Mouse (Mus musculus) spleen, adult 12 weeks (tissue): Measurements from ENCODE around the gene Arhgap24.
"Not testable (repeated sequence)": the region's sequence is repeated elsewhere in the genome, so short reads cannot be mapped to it uniquely, and the experiment has no call there.

ENCODE experiments used
- DNase-seq: peaks from one replicate; pipeline ENCODE4 v3.0.0; 2022; ENCODE audit warnings: low spot score

Gene Arhgap24

DNA sequence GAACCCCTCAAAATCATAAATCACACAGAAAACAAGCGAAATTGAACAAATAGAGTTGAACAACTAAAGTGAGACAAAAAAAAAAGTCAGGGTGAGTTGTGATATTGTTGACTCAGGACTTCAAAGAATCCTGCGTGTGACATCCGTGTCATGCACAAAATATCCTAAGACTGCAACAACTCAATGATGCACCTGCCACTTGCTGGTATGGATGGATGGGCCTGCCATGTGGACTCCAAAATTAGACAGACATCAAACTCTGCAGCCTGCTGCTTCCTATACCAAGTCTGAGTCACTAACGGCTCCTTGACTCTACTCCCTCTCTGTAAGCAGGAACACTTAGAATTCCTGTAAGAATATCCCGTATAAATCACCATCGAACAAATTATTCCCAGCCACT is 321.6 kb downstream of the Arhgap24 start:
- DNase-seq: no peak

GRCm38 (mm10) chr5:102803675-102804074 is 322.5 kb downstream of the Arhgap24 start:
- DNase-seq: no peak

- DNase-seq: no peak
These were observed 326.3 kb downstream of the Arhgap24 start for GRCm38 (mm10) chr5:102807518-102807917.

GRCm38 (mm10) chr5:102810366-102810957 is 329.3 kb downstream of the Arhgap24 start:
- no peak for DNase-seq

DNA sequence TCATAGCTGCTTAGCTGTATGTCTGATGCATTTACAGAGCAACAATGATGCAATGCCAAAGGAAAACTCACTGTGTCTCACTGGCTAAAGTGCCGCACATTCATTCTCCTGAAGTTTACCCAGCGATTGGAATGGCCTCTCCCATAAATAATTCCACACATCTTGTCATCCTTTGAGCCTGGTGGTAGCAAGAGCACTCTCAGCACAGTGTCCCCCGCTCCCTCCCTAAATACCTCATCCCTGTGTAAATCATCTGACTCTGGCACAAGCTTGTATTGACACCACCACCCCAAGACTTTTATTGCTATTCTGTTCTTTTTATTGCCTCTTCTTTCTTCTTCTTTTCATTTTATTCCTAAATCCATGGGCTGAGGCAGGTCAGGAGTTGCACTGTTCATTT is 332.1 kb downstream of the Arhgap24 start:
- DNase-seq: no peak

DNA sequence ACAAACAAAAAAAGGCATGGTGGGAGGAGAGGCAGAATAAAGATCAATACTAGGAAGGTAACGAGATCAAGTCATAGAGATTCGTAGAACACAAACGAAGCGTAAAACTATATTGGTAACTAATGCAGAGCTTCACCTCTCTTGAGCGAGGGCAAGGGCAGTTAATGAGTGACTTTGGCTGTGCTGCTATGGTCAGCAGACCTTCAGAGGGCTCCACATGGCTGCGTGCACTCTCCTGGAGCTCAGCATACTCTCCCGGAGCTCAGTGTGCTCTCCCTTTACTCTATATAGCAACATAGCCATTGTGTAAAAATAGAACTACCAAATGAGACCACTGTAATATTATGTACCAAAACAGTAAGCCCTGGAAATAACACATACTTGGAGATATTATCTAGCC is 336.4 kb downstream of the Arhgap24 start:
- DNase-seq: no peak

DNA sequence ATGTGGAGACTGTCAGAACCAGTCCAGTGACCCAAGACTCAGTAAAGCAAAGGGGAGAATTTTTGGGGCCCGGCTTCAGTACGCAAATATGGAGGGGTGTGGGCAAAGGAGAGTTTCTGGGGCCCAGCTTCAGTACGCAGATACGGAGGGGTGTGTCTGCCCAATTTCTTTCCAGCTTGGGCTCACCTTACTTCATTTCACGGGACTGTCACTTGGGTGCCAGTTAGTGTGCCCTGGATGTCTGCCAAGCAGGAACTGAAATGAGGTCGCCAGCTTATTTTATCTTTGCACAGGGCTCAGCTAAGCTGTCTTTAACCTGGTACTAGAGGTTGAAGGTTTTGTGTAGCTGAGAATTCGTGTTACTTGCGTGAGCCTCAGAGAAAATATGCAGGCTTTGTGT is 344.3 kb downstream of the Arhgap24 start:
- DNase-seq: no peak

DNA sequence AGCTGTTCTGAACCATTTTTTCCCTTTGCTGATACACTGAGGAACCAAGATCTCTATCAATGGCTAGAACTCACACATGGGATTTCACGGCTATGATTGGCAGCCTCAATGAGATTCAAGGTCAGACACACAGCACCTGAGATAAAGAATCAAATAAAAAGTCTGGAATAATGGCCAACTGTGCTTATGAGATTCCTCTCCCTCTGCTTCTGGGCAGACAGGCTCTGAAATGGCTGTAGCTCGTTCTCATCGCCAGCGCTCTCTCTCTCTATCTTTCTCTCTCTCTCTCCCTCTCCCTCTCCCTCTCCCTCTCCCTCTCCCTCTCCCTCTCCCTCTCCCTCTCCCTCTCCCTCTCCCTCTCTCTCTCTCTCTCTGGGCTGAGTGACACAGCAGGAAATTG is 357.9 kb downstream of the Arhgap24 start:
- DNase-seq: no peak

DNA sequence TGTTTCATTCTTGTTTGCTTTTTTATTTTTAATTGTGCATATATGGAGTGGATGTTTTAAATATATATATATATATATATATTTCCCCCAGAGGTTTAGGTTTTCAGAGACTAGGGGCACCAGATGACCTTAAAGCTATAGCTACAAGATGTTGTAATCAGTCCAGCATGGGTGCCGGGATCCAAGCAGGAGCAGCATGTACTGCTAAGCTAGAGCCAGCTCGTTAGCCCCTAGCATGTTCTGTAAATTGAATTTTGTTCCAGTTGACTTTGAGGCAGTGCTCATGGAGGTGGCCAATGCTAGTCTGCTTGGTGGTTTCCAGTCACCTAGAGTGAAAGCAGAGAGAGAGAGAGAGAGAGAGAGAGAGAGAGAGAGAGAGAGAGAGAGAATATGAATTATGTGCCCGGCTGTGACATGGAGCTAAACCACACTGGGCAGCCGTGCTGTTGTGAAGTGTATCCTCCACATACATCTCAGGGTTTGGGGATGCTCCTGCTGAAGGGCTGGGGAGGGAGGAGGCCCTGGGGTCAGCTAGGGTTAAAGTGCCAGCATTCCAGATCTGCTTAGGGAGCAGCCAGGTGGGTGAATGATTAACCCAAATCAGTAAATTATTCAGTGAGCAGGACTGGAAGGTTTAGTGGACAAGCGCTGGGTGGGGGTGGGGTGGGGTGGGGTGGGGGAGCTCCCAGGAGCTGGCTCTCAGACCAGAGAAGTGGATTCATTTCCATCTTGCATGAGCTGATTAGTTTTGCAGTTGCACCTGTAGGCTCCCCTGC is 362.9 kb downstream of the Arhgap24 start:
- DNase-seq: no peak

DNA sequence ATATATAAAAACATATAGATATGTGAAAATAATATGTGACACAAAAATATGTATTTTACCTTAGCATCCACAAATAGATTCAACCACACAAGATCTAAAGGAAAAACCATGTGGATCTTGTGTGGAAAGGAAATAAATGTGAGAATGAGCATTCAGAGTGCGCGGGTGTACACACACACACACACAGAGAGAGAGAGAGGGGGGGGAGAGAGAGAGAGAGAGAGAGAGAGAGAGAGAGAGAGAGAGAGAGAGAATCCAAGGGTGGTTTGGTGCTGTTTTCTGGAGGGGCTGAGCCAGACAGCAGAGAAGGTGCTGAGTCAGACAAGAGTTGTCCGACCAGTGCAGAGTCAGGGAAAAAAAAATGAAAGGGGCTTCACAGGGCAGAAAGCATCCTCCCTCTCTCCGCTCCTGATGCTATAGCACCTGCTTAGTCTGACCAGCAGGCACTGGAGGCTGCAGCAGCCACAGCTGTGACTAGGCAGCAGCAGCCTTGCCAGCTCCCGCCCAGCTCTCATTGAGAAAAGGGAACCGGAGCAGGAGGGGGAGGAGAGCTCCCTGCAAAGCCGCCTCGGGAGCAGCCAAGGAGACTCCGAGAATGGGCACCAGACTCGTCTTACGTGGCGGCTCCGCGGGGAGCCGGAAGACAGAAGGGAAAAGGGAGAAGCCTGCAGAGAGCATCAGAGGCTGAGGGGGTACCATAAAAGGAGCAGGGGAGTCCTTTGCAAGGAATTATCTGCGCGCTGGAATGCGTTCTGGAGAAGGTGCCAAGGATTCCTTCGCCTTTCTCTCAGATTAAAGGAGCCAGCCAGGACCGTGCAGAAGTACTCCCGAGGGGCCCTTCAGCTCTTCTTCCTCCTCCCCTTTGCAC is 363.8 kb downstream of the Arhgap24 start:
- no peak for DNase-seq

DNA sequence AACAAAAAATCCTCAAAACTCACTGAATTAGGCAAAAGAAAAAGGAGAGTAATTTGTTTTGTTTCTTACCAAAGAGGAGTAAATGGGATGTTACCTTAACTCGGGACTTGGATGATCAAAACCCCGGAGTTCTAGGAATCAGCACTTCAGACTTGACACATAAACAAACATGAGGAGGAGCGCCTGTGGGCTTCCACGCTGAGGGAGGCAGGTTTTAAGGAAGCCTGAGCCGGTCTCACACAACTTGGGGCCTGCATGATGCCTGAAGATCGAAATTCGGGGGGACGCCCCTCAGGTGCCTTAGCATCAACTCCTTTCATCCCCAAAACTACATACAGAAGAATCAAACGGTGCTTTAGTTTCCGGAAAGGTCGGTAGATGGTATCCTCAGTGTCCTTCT is 364.6 kb downstream of the Arhgap24 start:
- DNase-seq: no peak

GRCm38 (mm10) chr5:102847859-102848258 is 366.7 kb downstream of the Arhgap24 start:
- no peak for DNase-seq

GRCm38 (mm10) chr5:102851761-102852160 is 370.6 kb downstream of the Arhgap24 start:
- no peak for DNase-seq

DNA sequence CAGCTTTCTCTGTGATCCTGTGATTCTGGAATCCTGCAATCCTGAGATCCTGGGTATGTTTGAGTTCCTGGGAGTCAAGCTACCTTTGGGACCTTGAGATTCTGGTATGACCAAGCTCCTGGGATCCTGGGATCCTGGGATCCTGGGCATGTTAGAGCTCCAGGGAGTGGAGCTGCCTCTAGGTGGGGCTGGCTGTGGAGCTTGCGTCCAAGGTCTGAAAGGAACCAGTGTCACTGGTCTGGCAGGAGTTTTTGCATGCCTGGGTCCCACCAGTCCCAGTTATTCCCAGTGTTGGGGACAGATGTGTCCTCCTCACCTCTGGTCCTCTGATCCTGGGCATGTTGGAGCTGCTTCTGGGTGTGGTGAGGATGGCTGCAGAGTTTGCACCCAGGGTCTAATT is 372.6 kb downstream of the Arhgap24 start:
- no peak for DNase-seq

DNA sequence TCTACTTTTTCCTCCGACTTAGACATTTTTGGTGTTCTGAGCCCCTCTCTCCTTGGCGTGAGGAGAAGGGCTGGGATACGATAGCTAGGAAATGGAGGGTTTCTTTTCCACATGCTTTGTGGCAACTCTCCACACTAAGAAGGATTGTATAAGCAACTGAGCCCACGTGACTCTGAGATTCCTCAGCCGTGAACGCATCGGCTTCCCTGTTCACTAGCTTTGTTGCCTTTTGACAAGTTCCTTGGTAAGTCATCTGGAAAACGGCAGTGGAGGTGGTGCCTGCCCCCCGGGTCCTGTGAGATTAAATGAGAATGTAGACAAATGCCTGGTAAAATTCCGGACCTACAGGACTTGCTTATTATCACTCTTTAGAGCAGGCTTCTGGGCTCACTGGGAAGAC is 374.6 kb downstream of the Arhgap24 start:
- no peak for DNase-seq

- DNase-seq: no peak
These were observed 376.9 kb downstream of the Arhgap24 start for GRCm38 (mm10) chr5:102858047-102858446.

- DNase-seq: no peak
These were observed 378.6 kb downstream of the Arhgap24 start for GRCm38 (mm10) chr5:102859749-102860148.

DNA sequence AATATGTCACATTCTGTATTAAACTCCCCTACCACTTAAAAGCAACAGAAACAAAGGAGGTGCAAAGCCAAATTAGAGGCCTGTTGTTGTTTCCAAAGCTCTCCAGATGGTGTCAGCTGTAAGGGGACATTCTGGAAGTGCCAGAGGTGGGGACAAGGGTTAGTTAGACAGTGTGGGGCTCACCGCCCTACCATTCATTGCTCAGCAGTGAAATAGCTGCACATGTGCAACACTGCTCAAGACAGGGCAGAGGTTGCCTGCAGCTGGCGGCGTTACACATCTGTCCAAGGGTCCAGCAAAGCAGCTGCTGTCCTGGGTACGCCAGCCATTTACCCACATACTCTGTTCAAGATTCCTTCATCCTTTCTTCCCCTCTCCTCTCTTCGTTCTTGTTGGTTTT is 387.0 kb downstream of the Arhgap24 start:
- no peak for DNase-seq

DNA sequence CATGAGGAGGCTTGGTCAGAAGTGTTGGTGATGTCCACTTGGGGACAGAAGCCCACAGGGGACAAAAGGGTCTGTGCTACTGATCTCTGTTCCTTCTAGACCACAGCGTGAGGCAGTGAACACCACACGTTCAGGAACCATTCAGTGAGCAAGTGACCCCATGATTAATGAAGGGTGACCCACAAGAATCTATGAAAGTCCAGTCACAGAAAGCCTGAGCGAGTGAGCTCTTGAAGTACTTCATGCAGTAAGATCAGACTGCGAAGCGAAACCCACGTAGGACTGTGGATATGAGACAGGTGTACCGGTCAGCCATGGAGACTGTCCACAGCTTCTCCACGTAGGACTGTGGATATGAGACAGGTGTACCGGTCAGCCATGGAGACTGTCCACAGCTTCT is 391.8 kb downstream of the Arhgap24 start:
- DNase-seq: not testable (repeated sequence)

- no peak for DNase-seq
These were observed 393.6 kb downstream of the Arhgap24 start for GRCm38 (mm10) chr5:102874605-102875298.

- no peak for DNase-seq
These were observed 394.4 kb downstream of the Arhgap24 start for GRCm38 (mm10) chr5:102875628-102876027.

DNA sequence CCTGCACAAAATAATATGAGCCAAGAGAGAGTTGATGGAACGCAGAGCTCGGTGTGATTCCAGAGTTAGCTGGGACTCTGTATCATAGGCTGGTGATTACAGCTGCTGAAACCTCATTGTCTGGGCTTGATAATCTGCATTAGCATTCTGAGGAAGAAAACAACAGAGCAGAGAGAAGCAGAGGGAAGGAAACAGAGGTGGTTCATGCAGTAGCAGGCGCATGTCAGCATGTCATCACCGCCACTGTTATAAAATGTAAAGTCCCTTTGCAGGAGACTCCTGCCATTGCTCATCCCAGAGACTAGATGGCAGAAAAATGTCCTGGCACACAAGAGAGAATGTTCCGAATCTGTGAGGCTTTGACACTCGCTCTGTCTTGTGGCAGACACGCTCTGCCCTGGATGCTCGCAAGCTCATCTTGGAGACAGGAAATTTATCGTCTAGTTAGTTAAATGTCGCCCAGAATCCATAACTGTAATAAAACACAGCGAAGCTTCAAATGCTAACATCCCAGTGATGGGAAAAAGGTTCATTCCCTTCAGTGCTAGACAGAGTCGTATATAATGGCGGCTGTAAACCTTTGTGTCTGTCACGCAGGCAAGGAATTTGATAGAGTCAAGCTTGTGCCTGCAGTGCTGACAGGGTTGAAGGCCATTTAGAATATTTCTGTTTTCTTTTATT is 407.4 kb downstream of the Arhgap24 start:
- DNase-seq: no peak
